Mouse (Mus musculus) testis, adult 2 months (tissue): Measurements from ENCODE around the gene Map2k3. TPM values are rescaled to one million over a fixed set of nuclear protein-coding genes. Genes with fewer than 3 reads are reported as not detected.

ENCODE experiments used
- H3K27ac ChIP-seq: fragments of 200-500 bp; 2 replicates; pipeline ENCODE4 v1.5.1; 2012; ENCODE audit warnings: low read depth, low read length; ENCODE audit not compliant: control insufficient read depth, insufficient read depth
- H3K27me3 ChIP-seq: fragments of 200-500 bp; 2 replicates; pipeline ENCODE4 v1.6.1; 2012; ENCODE audit warnings: mild to moderate bottlenecking, low read length, moderate library complexity; ENCODE audit not compliant: control insufficient read depth, insufficient read depth
- H3K36me3 ChIP-seq: fragments of 200-500 bp; 2 replicates; pipeline ENCODE4 v1.6.1; 2012; ENCODE audit warnings: mild to moderate bottlenecking, low read length; ENCODE audit not compliant: control insufficient read depth, insufficient read depth
- H3K4me1 ChIP-seq: fragments of 200-500 bp; 2 replicates; pipeline ENCODE4 v1.6.1; 2012; ENCODE audit warnings: low read length; ENCODE audit not compliant: control insufficient read depth, insufficient read depth
- H3K4me3 ChIP-seq: fragments of 200-500 bp; 2 replicates; pipeline ENCODE4 v1.5.1; 2012; ENCODE audit warnings: low read depth, mild to moderate bottlenecking, low read length, moderate library complexity, mixed read lengths; ENCODE audit not compliant: control insufficient read depth
- CTCF ChIP-seq: fragments of 200-500 bp; IDR thresholded peaks from 2 replicates; pipeline ENCODE4 v1.5.1; 2012; ENCODE audit warnings: low read depth, mild to moderate bottlenecking, inconsistent platforms, low read length, moderate library complexity; ENCODE audit not compliant: control insufficient read depth, insufficient read depth, insufficient replicate concordance
- POLR2A ChIP-seq: fragments of 200-500 bp; IDR thresholded peaks from 2 replicates; pipeline ENCODE4 v1.6.1; 2012; ENCODE audit warnings: low read depth, mild to moderate bottlenecking, inconsistent platforms, low read length, moderate library complexity; ENCODE audit not compliant: control insufficient read depth
- polyA plus RNA-seq: library from polyadenylated mRNA; depleted of rRNA; stranded (reverse); fragments of >200 nt; gene quantifications from 2 replicates; pipeline ENCODE4 v1.2.3, GENCODE M21; 2012

The Map2k3 gene
- polyA plus RNA-seq, 1 experiment, result 36.6 TPM

DNA sequence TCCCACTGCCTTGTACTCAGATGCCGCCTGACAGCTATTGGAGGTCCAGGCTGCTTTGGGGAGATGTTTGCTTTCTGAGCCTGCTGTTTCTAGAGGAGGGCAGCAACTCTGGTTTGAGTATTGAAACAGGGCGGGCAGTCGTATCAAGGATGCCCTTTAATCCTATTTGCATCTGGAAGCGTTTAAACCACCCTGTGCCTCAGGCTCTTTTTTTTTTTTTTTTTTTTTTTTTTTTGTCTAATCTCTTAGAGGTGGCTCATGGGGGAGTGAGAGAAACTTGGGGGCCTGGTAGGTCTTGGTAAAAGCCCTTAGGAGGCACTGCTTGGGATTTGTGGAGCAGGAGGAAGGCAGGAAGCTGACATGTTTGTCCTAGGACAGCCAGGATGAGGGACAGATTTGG, 13.2 kb downstream of the Map2k3 start:
- H3K4me3 ChIP-seq, result no peak overlapping the region
- no peaks in the 10 kb centered on the region for H3K4me1 ChIP-seq
- H3K36me3 ChIP-seq, result no peaks in the 10 kb centered on the region; the same call in none of the 2 replicates
- H3K27ac ChIP-seq, result no peak overlapping the region
- H3K27me3 ChIP-seq, result no peaks in the 10 kb centered on the region
- TF ChIP-seq POLR2A, result no peak
- TF ChIP-seq CTCF, result no peak

DNA sequence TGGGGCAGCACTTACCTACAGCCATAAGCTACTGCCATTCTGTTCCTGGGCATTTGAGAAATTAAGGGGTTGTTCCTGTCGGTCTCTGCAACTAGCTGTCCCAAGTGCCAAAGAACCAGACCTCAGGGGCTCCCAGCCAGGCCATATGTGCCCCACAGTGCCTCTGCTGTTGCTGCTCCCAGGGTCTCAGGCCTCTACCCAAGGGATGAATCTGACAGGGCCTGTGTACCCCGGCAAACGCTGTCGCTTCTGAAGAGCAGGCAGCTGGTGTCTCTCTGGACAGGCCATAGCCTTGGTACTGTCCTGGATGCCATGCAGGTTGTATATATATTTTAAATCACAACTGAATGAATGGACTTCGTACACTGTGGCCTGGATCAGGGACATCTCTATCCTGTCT, 20.1 kb downstream of the Map2k3 start:
- Histone ChIP-seq H3K27me3 (no peaks in the 10 kb centered on the region), H3K27ac (no peak overlapping the region), H3K4me1 (peaks cover 5% of the 10 kb centered on the region), H3K4me3 (no peak overlapping the region), H3K36me3 (no peaks in the 10 kb centered on the region)
- TF ChIP-seq CTCF, result no peak
- no peak for TF ChIP-seq POLR2A

DNA sequence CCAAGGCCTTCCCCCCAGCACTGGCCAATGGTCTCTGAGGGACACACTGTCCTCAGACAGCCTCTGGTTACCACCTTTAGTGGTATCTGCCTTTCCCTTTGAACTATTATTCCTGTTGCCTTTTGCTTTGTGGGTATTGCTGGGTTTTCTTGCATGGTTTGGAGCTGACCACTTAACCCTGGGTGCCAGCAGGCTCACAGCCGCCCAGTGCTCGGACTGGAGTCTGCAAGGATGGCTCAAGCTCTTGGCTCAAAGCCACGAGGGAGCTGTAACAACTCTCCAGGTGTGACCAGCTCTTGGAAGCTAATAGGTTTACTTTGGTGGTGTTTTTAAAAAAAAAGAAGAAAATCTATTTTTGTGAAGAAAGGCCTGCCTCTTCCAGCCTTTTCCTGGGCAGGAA, 20.5 kb downstream of the Map2k3 start:
- Histone ChIP-seq H3K27ac (no peak overlapping the region), H3K4me3 (no peak overlapping the region), H3K36me3 (no peaks in the 10 kb centered on the region), H3K27me3 (no peaks in the 10 kb centered on the region), H3K4me1 (peaks cover 5% of the 10 kb centered on the region)
- TF ChIP-seq CTCF, result no peak
- TF ChIP-seq POLR2A, result no peak

DNA sequence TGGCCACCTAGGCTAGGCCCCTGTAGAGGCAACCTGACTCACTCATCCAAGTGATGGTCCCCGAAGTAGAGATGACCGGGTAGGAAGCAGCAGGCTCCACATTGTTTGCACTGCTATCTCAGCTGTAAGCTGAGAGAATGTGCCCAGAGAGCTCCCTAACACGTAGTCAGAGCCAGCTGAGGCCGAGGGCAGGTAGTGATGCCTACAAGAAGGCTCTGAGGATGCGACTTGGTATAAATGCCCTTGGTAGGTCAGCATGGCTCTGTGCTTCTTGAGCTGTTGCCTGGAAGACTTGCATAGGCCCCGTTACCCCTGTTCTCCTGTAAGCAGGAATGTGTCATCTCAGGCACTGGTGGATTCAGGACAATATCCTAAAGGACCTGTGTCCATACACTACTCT, 21.2 kb downstream of the Map2k3 start:
- H3K4me3 ChIP-seq, result no peak overlapping the region
- peaks cover 5% of the 10 kb centered on the region for H3K4me1 ChIP-seq
- TF ChIP-seq CTCF (no peak), POLR2A (no peak)
- H3K36me3 ChIP-seq, result no peaks in the 10 kb centered on the region
- H3K27ac ChIP-seq, result no peak overlapping the region
- no peaks in the 10 kb centered on the region for H3K27me3 ChIP-seq

DNA sequence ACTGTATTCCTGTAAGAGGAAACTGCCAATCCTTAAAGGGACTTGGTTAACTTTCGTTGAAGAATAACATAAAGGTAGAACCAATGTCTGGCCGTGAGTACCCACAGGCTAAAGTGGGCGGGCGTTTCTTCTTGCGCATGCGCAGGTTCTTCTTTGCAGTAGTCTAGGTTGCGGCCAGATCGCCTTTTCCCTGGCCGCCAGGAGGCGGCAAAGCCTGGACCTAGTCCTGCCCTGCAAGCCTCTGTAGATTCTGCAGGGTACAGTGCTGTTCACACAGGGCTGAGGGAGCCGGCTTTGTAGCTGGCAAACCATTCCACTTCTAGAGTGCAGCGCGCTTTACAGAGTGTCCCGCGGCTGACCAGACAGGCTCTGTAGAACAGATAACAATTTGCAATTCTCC, 22.0 kb downstream of the Map2k3 start:
- Histone ChIP-seq H3K4me1 (peaks cover 5% of the 10 kb centered on the region), H3K27me3 (no peaks in the 10 kb centered on the region), H3K36me3 (no peaks in the 10 kb centered on the region), H3K27ac (no peak overlapping the region), H3K4me3 (no peak overlapping the region)
- peak; percentile 59; the same call in 1 of the 2 replicates for TF ChIP-seq CTCF
- no peak for TF ChIP-seq POLR2A

DNA sequence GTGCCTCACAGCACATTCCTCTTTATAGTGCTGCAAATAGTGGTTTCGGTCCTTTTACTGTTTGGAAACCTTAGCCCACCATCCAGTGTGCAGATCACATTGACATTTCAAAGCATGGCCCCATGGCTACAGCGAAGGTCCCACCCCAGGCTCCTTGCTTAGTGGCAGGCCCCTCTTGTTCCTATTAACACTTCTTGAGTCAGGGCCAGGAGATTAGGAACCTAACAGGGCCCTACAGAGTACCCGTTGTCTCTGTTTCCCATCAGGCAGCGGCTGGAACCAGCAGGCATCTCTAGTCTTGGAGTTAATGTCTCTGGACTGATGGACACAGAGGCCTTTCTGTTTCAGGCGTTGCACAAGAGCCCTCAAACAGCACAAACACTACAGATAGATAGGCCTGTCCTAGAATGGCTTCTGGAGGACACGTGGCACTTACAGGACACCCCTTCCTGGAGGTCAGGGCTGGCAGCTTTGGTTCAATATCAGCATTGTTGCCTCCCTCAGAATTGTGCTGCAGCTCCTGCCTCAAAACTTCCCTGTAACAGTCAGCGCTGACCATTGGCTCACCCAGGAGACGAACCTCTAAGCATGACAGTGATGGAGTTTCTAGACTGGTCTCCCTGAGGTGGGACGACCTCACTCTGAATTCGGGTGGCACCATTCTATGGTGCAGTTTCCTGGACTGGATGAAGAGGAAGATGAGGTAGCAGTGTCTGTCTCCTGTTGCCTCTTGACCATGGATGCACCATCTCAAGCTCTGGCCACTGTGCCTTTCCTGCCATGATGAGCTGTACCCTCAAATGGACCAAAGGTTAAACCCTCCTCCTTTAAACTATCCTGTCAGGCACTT, 22.6 kb downstream of the Map2k3 start:
- Histone ChIP-seq H3K36me3 (no peaks in the 10 kb centered on the region), H3K27me3 (no peaks in the 10 kb centered on the region), H3K4me3 (no peak overlapping the region), H3K4me1 (peaks cover 5% of the 10 kb centered on the region), H3K27ac (no peak overlapping the region)
- TF ChIP-seq POLR2A (no peak), CTCF (no peak)

DNA sequence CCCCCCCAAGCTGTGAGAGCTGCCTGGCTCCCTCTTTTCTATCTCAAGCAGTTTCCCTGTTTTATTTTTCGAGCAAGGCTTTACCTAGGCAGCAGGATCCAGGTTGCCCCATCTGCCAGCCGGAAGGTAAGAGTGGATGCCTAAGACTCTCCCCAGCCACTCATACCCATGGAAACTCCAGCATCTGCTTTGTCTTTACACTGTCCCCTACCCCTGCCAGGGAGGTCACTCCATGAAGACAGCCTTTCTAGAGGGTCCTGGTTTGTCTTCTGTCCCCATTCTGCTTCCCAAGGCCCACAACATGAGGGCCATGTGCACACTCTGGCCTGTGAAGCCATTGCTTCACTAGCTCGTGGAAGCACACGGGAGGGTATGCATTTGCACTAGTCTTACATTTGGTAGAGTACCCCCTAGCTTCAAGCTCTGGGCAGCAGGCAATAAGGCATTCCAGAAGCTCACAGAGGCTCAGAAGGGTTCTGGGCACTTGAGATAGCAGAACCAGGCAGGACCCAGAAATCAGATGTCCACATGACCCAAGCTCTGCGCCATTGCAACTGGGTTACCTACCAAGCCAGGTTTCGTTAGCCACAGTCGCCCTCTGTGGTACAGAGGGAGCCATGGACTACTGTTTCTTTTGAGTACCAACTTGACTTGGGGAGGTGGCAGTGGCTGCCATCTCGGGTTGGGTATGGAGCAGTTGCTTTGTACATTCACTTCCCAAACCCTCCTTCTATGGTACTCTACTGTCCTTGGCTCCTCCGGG, 24.0 kb downstream of the Map2k3 start:
- Histone ChIP-seq H3K4me3 (no peak overlapping the region), H3K4me1 (peaks cover 5% of the 10 kb centered on the region), H3K36me3 (no peaks in the 10 kb centered on the region), H3K27me3 (no peaks in the 10 kb centered on the region), H3K27ac (no peak overlapping the region)
- no peak for TF ChIP-seq CTCF
- TF ChIP-seq POLR2A, result no peak
